Mouse (Mus musculus) embryonic fibroblast, embryonic 13.5 days (primary cell): ENCODE data around the gene Gp1ba.

Experiments used
- CTCF ChIP-seq: IDR thresholded peaks from 2 replicates; pipeline ENCODE4 v1.5.1; 2011; ENCODE audit warnings: mild to moderate bottlenecking, control low read depth, low read length, moderate library complexity, borderline replicate concordance; ENCODE audit not compliant: insufficient read depth
- POLR2A ChIP-seq: IDR thresholded peaks from 2 replicates; pipeline ENCODE4 v1.6.1; 2011; ENCODE audit warnings: low read depth, mild to moderate bottlenecking, control low read depth, low read length, moderate library complexity

DNA sequence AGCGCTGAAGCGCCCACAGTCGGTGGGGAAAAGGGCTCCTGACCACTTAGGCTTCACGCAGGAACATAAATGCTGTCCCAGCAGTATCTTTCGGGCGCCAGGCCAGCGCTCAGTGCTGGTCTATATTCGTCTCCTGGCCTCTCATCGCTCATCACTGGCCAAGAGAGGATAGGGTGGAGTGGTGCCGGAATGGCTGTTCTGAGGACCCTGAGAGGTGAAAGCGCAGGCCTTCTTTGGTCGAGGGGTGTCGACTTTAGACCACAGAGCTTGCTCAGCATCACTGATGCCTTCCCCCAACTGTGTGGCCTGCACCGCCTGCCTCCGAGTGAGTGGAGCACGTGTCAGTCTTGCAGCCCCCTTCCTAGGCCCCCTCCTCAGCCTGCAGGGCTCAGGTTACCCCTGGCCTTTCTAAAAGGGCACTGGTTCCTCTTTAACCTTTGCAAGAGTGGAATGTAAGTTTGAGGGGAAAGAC lies 17.6 kb downstream of the Gp1ba start:
- TF ChIP-seq CTCF (no peak), POLR2A (no peak; the same call in 1 of the 2 replicates)
